Mouse (Mus musculus): ENCODE data around the gene Zmynd8. TPM values are rescaled to one million over a fixed set of nuclear protein-coding genes. Genes with fewer than 3 reads are reported as not detected.

Gene Zmynd8
- total RNA-seq, 2 experiments from 2014 or later, result 46.5 to 48.0 TPM

Small RNA genes lying within 50 kb of the gene (microRNA-seq; reads per million reads assigned to microRNA genes)
- 0 reads per million in 2 experiments for gene Gm22692 (ENCODE audit: borderline number of aligned reads in 2 of 2)

Other genes with a start within 250 kb of the Zmynd8 start
- gene Ncoa3, start 93.6 kb upstream of the Zmynd8 start, total RNA-seq (2021), result 10 to 100 TPM; 23.0 to 27.1 TPM

Data from heart, postnatal 36 days (tissue).